Mouse (Mus musculus) lung, postnatal 25 days (tissue): ENCODE results near the gene Fam160b1.

Experiments used
- DNase-seq: peaks from one replicate; pipeline ENCODE4 v3.0.0; 2022; ENCODE audit warnings: low spot score

Fam160b1 gene

DNA sequence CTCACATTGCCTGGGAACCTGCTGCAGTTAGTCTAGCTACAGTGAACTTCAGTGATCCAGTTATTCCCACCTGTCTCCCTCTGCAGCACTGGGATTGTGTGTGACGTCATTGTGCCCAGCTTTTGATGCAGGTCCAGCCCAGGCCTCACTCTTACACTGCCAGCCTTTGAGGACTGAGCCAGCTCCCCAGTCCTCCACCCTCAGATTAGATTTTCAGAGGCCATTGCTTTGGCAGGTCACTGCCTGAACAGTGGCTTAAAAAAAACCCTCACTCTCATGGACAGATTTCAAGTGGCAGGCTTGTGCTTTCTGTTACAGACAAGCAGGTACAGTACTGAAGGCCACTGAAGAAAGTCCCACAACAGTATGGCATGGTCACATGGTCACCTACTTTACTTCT, 15.8 kb upstream of the Fam160b1 start:
- DNase-seq, result no peak

DNA sequence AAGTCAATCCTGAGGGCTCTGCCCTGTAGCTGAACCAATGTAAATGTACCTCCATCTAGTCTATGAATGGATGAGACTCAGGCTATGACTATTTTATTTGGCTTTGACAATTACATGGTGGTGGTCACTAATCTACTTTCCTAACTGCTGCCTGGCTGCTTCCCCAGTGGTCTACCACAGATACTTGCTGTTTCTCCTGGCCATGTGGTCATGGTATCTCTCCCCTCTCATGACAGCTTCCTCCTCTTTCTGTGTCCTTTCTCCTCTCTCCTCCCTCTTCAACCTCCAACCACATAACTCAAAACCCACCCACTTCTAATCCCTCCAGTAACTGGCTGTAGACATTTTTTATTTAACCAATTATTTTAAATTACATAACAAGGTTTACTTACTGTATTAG, 11.4 kb upstream of the Fam160b1 start:
- DNase-seq, result no peak

- no peak for DNase-seq
Observed at GRCm38 (mm10) chr19:57352337-57352935, 8.0 kb upstream of the Fam160b1 start.

DNA sequence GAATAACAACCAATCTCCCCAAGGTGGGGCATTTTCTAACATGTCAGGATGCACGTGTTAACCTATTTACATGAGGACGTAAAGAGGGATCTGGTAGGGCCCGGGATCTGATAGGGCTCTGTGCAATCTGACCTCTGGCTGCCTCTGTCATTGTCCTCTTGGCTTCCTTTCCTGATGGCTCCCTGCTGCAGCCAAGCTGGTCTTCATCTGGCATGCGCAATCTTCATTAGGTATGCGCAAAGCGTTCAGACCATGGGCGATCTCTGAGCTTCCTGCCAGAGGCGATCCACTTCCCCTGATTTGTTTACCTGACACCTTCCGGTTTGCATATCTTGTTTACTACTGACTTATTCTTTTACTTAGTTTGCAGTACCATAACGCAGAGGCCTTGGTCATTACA, 7.3 kb upstream of the Fam160b1 start:
- DNase-seq, result no peak

GRCm38 (mm10) chr19:57354050-57354449, 6.4 kb upstream of the Fam160b1 start:
- DNase-seq, result no peak

GRCm38 (mm10) chr19:57354715-57355114, 5.8 kb upstream of the Fam160b1 start:
- no peak for DNase-seq

GRCm38 (mm10) chr19:57355451-57356251, 4.8 kb upstream of the Fam160b1 start:
- peak; percentile 59 for DNase-seq

DNA sequence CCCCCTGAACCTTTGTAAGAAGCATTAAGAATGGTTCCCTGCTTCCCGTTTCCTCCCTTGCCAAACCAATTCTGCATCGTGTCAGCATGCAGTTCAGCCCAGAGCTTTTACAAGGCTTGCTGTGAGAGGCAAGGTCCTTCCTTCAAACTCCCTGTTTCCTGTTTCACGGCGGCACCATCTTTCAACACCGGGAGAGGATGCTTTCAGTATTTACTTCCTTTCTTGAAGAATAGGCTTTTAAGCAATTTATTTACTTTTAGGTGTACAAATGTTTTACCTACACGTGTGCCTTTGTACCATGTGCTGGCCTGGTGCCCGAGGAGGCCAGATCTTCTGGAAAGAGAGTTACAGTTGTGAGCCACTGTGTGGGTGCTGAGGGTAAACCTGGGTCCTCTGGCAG, 4.2 kb upstream of the Fam160b1 start:
- no peak for DNase-seq

DNA sequence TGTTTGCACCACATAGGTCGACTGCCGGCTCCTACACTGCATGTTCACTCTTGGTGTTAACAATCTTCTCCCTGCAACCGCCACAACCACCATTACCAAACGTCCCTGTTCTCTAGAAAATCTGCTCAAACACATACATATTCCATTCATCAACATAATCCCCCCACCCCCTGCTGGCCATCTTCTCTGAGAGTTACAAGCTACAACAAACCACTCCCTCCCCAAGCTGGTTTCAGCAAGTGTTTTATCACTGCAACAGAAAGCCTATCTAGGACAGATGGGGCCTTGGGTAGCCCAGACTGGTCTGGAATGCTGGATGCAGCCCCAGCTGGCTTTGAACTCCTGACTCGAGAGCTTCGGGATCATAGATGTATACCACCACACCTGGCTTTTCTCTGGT, 3.2 kb upstream of the Fam160b1 start:
- DNase-seq, result no peak

DNA sequence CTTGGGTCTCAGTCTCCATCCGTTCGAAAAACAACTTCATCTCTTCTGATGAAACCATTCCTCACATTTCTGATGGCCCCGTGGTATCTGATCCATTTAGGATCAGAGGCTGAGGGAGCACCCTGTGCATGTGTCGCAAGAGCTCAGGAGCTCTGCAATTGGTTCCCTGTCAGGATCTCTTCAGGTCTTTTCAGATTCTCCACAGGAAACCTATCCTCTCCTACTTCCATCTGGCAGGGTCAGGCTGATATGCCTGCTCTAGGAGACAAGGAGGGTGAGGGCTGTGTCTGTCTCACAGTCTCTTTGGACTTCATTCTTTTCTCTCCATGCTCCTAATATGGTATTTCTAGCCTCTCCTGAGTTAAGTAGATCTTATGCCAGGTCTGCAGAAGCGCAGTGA, 2.7 kb upstream of the Fam160b1 start:
- DNase-seq, result no peak

DNA sequence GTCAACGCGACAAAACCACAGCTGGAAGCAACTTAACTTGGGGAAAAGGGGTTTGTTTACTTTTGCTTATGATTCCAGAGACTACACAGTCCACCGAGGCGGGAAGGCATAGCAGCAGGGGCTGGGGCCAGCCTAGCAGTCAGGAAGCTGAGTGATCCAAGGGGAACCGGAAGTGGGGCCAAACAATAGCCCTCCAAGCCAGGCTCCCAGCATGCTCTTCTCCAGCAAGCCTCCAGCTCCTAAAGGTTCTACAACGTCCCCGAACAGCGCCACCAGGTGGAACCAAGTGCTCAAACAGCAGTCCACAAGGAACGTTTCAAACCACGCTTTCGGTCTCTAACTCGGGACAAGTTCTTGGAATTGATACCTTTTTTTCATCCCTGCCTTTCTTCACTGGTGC, 2.2 kb upstream of the Fam160b1 start:
- peak; percentile 90 for DNase-seq

GRCm38 (mm10) chr19:57358836-57359598, 1.5 kb upstream of the Fam160b1 start:
- DNase-seq, result no peak

- DNase-seq, result no peak
Observed at GRCm38 (mm10) chr19:57359701-57360326, 666 bp upstream of the Fam160b1 start.

GRCm38 (mm10) chr19:57361131-57361938, 855 bp downstream of the Fam160b1 start:
- DNase-seq, result peak; percentile 47

- DNase-seq, result no peak
Observed at GRCm38 (mm10) chr19:57361939-57362307, 1.4 kb downstream of the Fam160b1 start.

GRCm38 (mm10) chr19:57362586-57362985, 2.1 kb downstream of the Fam160b1 start:
- no peak for DNase-seq

DNA sequence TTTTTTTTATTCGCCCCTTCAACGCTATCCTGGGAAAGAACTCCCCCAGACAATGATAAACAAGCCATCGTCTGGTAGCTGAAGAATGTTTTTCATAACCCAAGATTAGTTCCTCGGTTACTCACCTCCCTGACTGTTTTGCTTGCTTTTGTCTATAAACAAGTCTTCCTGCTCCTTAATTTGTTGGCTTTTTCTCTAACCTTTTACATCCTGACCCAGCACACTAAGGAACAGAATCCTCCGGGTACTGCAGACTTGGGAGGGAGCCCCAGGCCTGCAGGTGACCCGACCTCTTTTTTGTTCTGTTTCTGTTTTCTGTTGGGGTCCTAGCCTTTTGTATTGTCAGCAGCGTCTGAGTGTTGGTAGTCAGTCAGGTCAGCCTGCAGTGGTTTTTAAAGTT, 2.6 kb downstream of the Fam160b1 start:
- no peak for DNase-seq

- DNase-seq, result no peak
Observed at GRCm38 (mm10) chr19:57363538-57363937, 3.1 kb downstream of the Fam160b1 start.

GRCm38 (mm10) chr19:57364942-57365673, 4.6 kb downstream of the Fam160b1 start:
- DNase-seq, result peak; percentile 51

- no peak for DNase-seq
Observed at GRCm38 (mm10) chr19:57366007-57366406, 5.5 kb downstream of the Fam160b1 start.

GRCm38 (mm10) chr19:57366626-57367025, 6.1 kb downstream of the Fam160b1 start:
- no peak for DNase-seq
